Mouse (Mus musculus): ENCODE measurements around the gene Arhgap27. TPM values are rescaled to one million over a fixed set of nuclear protein-coding genes. Genes with fewer than 3 reads are reported as not detected.
A peak's percentile ranks its signal among the peaks of the same experiment; 100 is the strongest.
"Not testable (repeated sequence)": the region's sequence is repeated elsewhere in the genome, so short reads cannot be mapped to it uniquely, and the experiment has no call there.

The Arhgap27 gene
- total and polyA plus RNA-seq, 2 experiments from 2014 or later, result 4.8 to 5.6 TPM

DNA sequence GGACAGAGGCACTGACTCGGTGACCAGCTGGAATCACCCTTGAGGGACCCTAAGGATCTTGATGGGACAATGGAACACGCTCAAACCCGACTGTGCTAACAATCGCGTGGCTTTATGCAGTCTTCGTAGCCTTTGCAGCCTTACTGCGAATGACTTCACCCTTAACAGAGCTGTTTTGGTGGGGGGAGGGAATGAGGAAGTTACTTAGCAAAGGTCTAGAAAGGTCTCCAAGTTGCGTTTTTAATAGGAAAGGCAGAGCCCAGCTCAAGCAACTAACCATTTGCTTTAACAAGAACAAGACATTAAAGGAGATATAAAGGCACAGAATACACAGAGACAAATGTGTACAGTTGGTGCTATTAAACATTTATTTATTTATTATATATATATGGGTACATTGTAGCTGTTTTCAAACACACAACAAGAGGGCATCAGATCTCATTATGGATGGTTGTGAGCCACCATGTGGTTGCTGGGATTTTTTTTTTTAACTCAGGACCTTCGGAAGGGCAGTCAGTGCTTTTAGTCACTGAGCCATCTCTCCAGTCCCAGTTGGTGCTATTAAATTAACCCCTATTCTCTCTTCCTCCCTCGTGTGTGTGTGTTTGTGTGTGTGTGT is 53.4 kb downstream of the Arhgap27 start:
- Histone ChIP-seq H3K27ac (ENCODE audit: low read depth, low read length) (no peak overlapping the region), H3K9ac (no peak overlapping the region), H3K4me1 (ENCODE audit: insufficient read depth) (no peaks in the 10 kb centered on the region), H3K36me3 (ENCODE audit: insufficient read depth) (no peaks in the 10 kb centered on the region), H3K27me3 (ENCODE audit: insufficient read depth, low read length) (peaks cover 3% of the 10 kb centered on the region; the same call in 1 of the 2 replicates), H3K9me3 (ENCODE audit: low read length) (no peaks in the 10 kb centered on the region), H3K4me2 (ENCODE audit: low read depth) (no peak overlapping the region), H3K4me3 (ENCODE audit: low read depth, low read length) (no peak overlapping the region)
- DNase-seq, result no peak
- 68% methylated on average over 10 of the region's 10 CpGs for WGBS
- no peak for TF ChIP-seq CTCF (IDR thresholded peaks at IDR 0.05; ENCODE audit: low read depth)
- no peak for ATAC-seq

DNA sequence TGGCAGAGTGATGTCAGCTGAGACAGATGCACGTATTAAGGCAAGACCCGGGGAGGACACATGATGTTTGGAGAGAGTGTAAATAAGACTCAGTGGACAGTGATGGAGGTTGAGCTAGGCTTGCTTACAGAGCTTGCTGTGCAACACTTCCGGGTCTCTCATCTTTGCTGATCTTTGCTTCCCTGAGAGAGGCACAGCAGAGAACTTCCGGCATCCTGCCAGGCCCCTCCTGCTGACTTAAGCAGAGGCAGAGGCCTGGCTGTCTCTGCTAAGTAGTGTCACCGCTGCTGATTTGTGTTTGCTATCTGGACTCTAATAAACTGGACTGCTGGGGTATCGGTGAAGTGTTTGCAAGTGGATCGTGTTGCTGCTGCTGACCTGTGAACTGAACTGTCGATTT is 55.6 kb downstream of the Arhgap27 start:
- H3K9ac ChIP-seq, result no peak overlapping the region
- H3K9me3 ChIP-seq (ENCODE audit: low read length), result no peaks in the 10 kb centered on the region
- no peak overlapping the region for H3K27ac ChIP-seq (ENCODE audit: low read depth, low read length)
- no peaks in the 10 kb centered on the region for H3K36me3 ChIP-seq (ENCODE audit: insufficient read depth)
- TF ChIP-seq CTCF (IDR thresholded peaks at IDR 0.05; ENCODE audit: low read depth), result no peak
- WGBS, result 72% methylated on average over 8 of the region's 8 CpGs
- H3K4me2 ChIP-seq (ENCODE audit: low read depth), result no peak overlapping the region
- peaks cover 3% of the 10 kb centered on the region; the same call in 1 of the 2 replicates for H3K27me3 ChIP-seq (ENCODE audit: insufficient read depth, low read length)
- H3K4me3 ChIP-seq (ENCODE audit: low read depth, low read length), result no peak overlapping the region
- no peak for DNase-seq
- no peak for ATAC-seq
- no peaks in the 10 kb centered on the region for H3K4me1 ChIP-seq (ENCODE audit: insufficient read depth)

- 86% methylated on average over 9 of the region's 9 CpGs for WGBS
- ATAC-seq, result no peak
These were observed 59.0 kb downstream of the Arhgap27 start for GRCm38 (mm10) chr11:103304525-103304924.

DNA sequence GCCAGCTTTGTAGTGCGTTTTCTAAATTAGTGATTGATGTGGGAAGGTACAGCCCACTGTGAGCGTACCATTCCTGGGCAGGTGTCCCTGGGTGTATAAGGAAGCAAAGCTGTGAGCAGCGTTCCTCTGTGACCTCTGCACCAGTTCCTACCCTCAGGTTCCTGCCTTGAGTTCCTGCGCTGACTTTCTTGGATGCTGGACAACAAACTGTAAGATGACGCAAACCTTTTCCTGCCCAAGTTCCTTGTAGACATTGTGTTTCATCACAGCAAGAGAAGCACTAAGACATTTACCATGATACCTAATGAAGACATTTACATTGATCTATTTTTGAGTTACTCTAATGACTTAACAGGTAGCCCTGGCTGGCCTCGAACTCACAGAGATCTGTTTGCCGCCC is 68.7 kb downstream of the Arhgap27 start:
- Histone ChIP-seq H3K9me3 (ENCODE audit: low read length) (no peaks in the 10 kb centered on the region), H3K36me3 (ENCODE audit: insufficient read depth) (no peaks in the 10 kb centered on the region), H3K4me2 (ENCODE audit: low read depth) (no peak overlapping the region), H3K27ac (ENCODE audit: low read depth, low read length) (no peak overlapping the region), H3K27me3 (ENCODE audit: insufficient read depth, low read length) (no peaks in the 10 kb centered on the region), H3K4me3 (ENCODE audit: low read depth, low read length) (no peak overlapping the region), H3K9ac (no peak overlapping the region), H3K4me1 (ENCODE audit: insufficient read depth) (0 out of 2 replicates have a peak, but pooled peaks cover 3% of the 10 kb centered on the region)
- ATAC-seq, result no peak
- 95% methylated on average over 7 of the region's 7 CpGs for WGBS
- no peak for DNase-seq
- no peak for TF ChIP-seq CTCF (IDR thresholded peaks at IDR 0.05; ENCODE audit: low read depth)

More at GRCm38 (mm10) chr11:103304525-103304924, 59.0 kb downstream of the Arhgap27 start:
- Histone ChIP-seq H3K9me3 (ENCODE audit: low read length) (no peaks in the 10 kb centered on the region), H3K36me3 (ENCODE audit: insufficient read depth) (no peaks in the 10 kb centered on the region), H3K27ac (ENCODE audit: low read depth, low read length) (no peak overlapping the region), H3K4me3 (ENCODE audit: low read depth, low read length) (no peak overlapping the region), H3K9ac (no peak overlapping the region), H3K27me3 (ENCODE audit: insufficient read depth, low read length) (no peaks in the 10 kb centered on the region), H3K4me1 (ENCODE audit: insufficient read depth) (no peaks in the 10 kb centered on the region), H3K4me2 (ENCODE audit: low read depth) (no peak overlapping the region)
- no peak for TF ChIP-seq CTCF (IDR thresholded peaks at IDR 0.05; ENCODE audit: low read depth)
- DNase-seq, result no peak

GRCm38 (mm10) chr11:103294066-103294465 is 69.4 kb downstream of the Arhgap27 start:
- Histone ChIP-seq H3K36me3 (ENCODE audit: insufficient read depth) (no peaks in the 10 kb centered on the region), H3K4me1 (ENCODE audit: insufficient read depth) (0 out of 2 replicates have a peak, but pooled peaks cover 3% of the 10 kb centered on the region), H3K4me3 (ENCODE audit: low read depth, low read length) (no peak overlapping the region), H3K4me2 (ENCODE audit: low read depth) (no peak overlapping the region), H3K9ac (no peak overlapping the region), H3K27ac (ENCODE audit: low read depth, low read length) (no peak overlapping the region), H3K9me3 (ENCODE audit: low read length) (no peaks in the 10 kb centered on the region), H3K27me3 (ENCODE audit: insufficient read depth, low read length) (no peaks in the 10 kb centered on the region)
- WGBS, result 91% methylated on average over 6 of the region's 6 CpGs
- no peak for ATAC-seq
- TF ChIP-seq CTCF (IDR thresholded peaks at IDR 0.05; ENCODE audit: low read depth), result no peak
- no peak for DNase-seq

- H3K27me3 ChIP-seq (ENCODE audit: insufficient read depth, low read length), result no peaks in the 10 kb centered on the region
- H3K9me3 ChIP-seq (ENCODE audit: low read length), result no peaks in the 10 kb centered on the region
- no peak overlapping the region for H3K27ac ChIP-seq (ENCODE audit: low read depth, low read length)
- H3K9ac ChIP-seq, result no peak overlapping the region
- H3K36me3 ChIP-seq (ENCODE audit: insufficient read depth), result no peaks in the 10 kb centered on the region
- H3K4me1 ChIP-seq (ENCODE audit: insufficient read depth), result 0 out of 2 replicates have a peak, but pooled peaks cover 3% of the 10 kb centered on the region
- ATAC-seq, result no peak
- no peak for DNase-seq
- H3K4me2 ChIP-seq (ENCODE audit: low read depth), result no peak overlapping the region
- WGBS, result 64% methylated on average over 5 of the region's 5 CpGs
- TF ChIP-seq CTCF (IDR thresholded peaks at IDR 0.05; ENCODE audit: low read depth), result no peak
- H3K4me3 ChIP-seq (ENCODE audit: low read depth, low read length), result no peak overlapping the region
These were observed 70.6 kb downstream of the Arhgap27 start for GRCm38 (mm10) chr11:103292890-103293287.

GRCm38 (mm10) chr11:103292152-103292889 is 71.2 kb downstream of the Arhgap27 start:
- no peaks in the 10 kb centered on the region for H3K36me3 ChIP-seq (ENCODE audit: insufficient read depth)
- DNase-seq, result no peak
- TF ChIP-seq CTCF (IDR thresholded peaks at IDR 0.05; ENCODE audit: low read depth), result no peak
- H3K9me3 ChIP-seq (ENCODE audit: low read length), result no peaks in the 10 kb centered on the region
- 0 out of 2 replicates have a peak, but pooled peaks cover 3% of the 10 kb centered on the region for H3K4me1 ChIP-seq (ENCODE audit: insufficient read depth)
- H3K27me3 ChIP-seq (ENCODE audit: insufficient read depth, low read length), result no peaks in the 10 kb centered on the region
- WGBS, result 12% methylated on average over 14 of the region's 14 CpGs
- no peak overlapping the region for H3K9ac ChIP-seq
- H3K27ac ChIP-seq (ENCODE audit: low read depth, low read length), result no peak overlapping the region
- no peak overlapping the region for H3K4me3 ChIP-seq (ENCODE audit: low read depth, low read length)
- H3K4me2 ChIP-seq (ENCODE audit: low read depth), result 0 out of 2 replicates have a peak overlapping the region, but pooled peaks have one; percentile 13
- peak; percentile 62 for ATAC-seq

- not testable (repeated sequence) for H3K4me1 ChIP-seq (ENCODE audit: insufficient read depth); H3K4me2 ChIP-seq (ENCODE audit: low read depth); H3K27ac ChIP-seq (ENCODE audit: low read depth, low read length); DNase-seq; H3K4me3 ChIP-seq (ENCODE audit: low read depth, low read length); H3K27me3 ChIP-seq (ENCODE audit: insufficient read depth, low read length); H3K9ac ChIP-seq; H3K36me3 ChIP-seq (ENCODE audit: insufficient read depth); H3K9me3 ChIP-seq (ENCODE audit: low read length); ATAC-seq
- 92% methylated on average over 7 of the region's 7 CpGs for WGBS
These were observed 72.7 kb downstream of the Arhgap27 start for GRCm38 (mm10) chr11:103290841-103291240.

Data from forebrain, postnatal 0 days (tissue).